Mouse (Mus musculus) embryonic fibroblast, embryonic 13.5 days (primary cell): Measurements from ENCODE around the gene AI854703.

Experiments used
- CTCF ChIP-seq: IDR thresholded peaks from 2 replicates; pipeline ENCODE4 v1.5.1; 2011; ENCODE audit warnings: mild to moderate bottlenecking, control low read depth, low read length, moderate library complexity, borderline replicate concordance; ENCODE audit not compliant: insufficient read depth
- POLR2A ChIP-seq: IDR thresholded peaks from 2 replicates; pipeline ENCODE4 v1.6.1; 2011; ENCODE audit warnings: low read depth, mild to moderate bottlenecking, control low read depth, low read length, moderate library complexity

DNA sequence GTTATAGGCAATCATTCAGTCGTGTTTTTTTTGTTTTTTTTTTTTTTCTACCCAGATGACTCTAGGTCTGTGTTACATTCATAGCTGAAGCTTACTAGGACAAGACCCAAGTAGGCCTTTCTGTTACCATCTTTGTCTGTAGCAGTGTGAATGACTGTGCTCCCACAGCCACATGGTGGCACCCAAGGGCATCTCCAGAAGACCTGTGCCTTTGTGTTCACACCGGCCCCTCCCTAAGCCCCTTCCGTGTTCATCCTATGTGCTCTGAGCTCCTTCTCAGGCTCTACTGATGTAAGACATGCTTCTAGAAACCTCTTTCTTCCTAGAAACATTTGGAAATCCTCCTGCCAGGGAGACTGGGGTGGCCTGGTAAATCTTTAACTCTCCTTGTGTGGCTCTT lies 20.4 kb downstream of the AI854703 start, which contains the start of gene Gimap8:
- TF ChIP-seq CTCF (peak; percentile 11; the same call in 1 of the 2 replicates), POLR2A (no peak)
